Mouse (Mus musculus) CH12.LX (cell line): ENCODE data around the gene Syn1.

Experiments
- CHD1 ChIP-seq: IDR thresholded peaks from 2 replicates; pipeline ENCODE4 v1.6.1; 2012; ENCODE audit warnings: low read depth, low read length, improper control_type of control experiment, inconsistent platforms
- CHD2 ChIP-seq: IDR thresholded peaks from 2 replicates; pipeline ENCODE4 v1.6.1; 2011; ENCODE audit warnings: low read length, improper control_type of control experiment
- CTCF ChIP-seq, 2 experiments: IDR thresholded peaks in 1 of 2; conservative IDR thresholded peaks in 1 of 2; 2 replicates each; pipeline ENCODE4 v1.5.1; 2011 to 2012; ENCODE audit warnings: low read depth in 2 of 2, low read length in 2 of 2, improper control_type of control experiment in 1 of 2, inconsistent platforms in 1 of 2, mild to moderate bottlenecking in 1 of 2, moderate library complexity in 1 of 2
- ELF1 ChIP-seq: IDR thresholded peaks from 2 replicates; pipeline ENCODE4 v1.6.1; 2014; ENCODE audit warnings: low read depth, mild to moderate bottlenecking, inconsistent platforms, low read length, improper control_type of control experiment
- IRF4 ChIP-seq: IDR thresholded peaks from 2 replicates; pipeline ENCODE4 v1.6.1; 2014; ENCODE audit warnings: low read depth, mild to moderate bottlenecking, inconsistent platforms, low read length, improper control_type of control experiment
- MAZ ChIP-seq: IDR thresholded peaks from 2 replicates; pipeline ENCODE4 v1.6.1; 2012; ENCODE audit warnings: low read depth, mild to moderate bottlenecking, inconsistent platforms, low read length, improper control_type of control experiment, moderate library complexity
- MEF2A ChIP-seq: IDR thresholded peaks from 2 replicates; pipeline ENCODE4 v1.6.1; 2014; ENCODE audit warnings: low read depth, mild to moderate bottlenecking, inconsistent platforms, low read length, improper control_type of control experiment, borderline replicate concordance
- NRF1 ChIP-seq: IDR thresholded peaks from 2 replicates; pipeline ENCODE4 v1.6.1; 2014; ENCODE audit warnings: low read depth, mild to moderate bottlenecking, inconsistent platforms, low read length, improper control_type of control experiment, moderate library complexity
- POLR2A ChIP-seq: IDR thresholded peaks from 2 replicates; pipeline ENCODE4 v1.6.1; 2011; ENCODE audit warnings: low read depth, mild to moderate bottlenecking, improper control_type of control experiment, low read length
- POLR2AphosphoS2 ChIP-seq: IDR thresholded peaks from 2 replicates; pipeline ENCODE4 v1.6.1; 2011; ENCODE audit warnings: low read depth, low read length, improper control_type of control experiment

DNA sequence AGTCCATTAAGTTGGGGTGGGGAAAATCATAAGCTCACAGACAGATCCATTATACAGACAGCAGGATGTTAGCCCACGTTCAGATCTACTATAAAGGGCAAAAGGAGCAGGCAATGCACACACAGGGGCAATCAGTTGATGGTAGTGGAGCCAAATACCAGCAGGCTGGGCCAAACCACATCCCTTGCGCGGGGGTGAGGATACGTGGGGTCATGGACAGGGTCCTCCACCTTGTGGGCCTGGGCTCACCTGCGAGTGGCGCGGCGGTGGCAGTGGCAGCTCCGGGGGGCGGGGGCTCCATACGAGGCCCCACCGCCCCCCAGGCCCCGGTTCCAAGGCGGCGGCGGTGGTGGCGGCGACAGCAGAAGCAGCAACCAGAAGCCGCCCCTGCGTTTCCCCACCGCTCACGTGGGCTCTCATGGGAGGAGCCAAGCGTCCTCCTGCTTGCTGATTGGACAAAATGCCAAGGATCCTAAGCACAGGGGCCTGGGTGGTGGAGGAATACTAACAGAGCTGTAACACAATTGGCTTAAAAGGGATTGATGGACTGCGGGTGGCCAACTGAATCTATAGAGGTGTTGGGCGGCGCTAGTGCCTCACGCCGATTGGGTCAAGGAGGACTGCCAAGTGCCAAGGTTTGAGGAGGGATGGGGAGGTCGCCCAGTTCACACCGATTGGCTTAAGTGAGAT, 29.5 kb upstream of the Syn1 start, which contains the start of gene Elk1:
- TF ChIP-seq POLR2A (peak; percentile 45; the same call in 1 of the 2 replicates), IRF4 (no peak), CHD2 (peak; percentile 46), CHD1 (no peak), CTCF (conservative IDR thresholded peaks at IDR 0.05 in 1 of 2, IDR thresholded peaks at IDR 0.05 in 1 of 2; ENCODE audit: low read depth in 2 of 2, low read length in 2 of 2) (no peak), MEF2A (no peak), MAZ (no peak), NRF1 (no peak), ELF1 (no peak), POLR2AphosphoS2 (no peak)
